Mouse (Mus musculus) adrenal gland, adult 18-20 months (tissue): ENCODE measurements around the gene Zfp872. TPM values are rescaled to one million over a fixed set of nuclear protein-coding genes. Genes with fewer than 3 reads are reported as not detected.
"Not testable (repeated sequence)": the region's sequence is repeated elsewhere in the genome, so short reads cannot be mapped to it uniquely, and the experiment has no call there.

Experiments used
- DNase-seq, 2 experiments: peaks; one replicate each; pipeline ENCODE4 v3.0.0; 2021 to 2022; ENCODE audit warnings: low spot score in 2 of 2
- long read RNA-seq, 2 experiments: library from polyadenylated mRNA; stranded (forward); transcript quantifications; one replicate each; pipeline ENCODE4 v2.0.0; 2021
- total RNA-seq, 2 experiments: library from RNA; stranded (reverse); gene quantifications; 1 replicate in 1 of 2; 2 replicates in 1 of 2; pipeline ENCODE4 v1.2.3; 2021

The Zfp872 gene
- total RNA-seq, result 1 to 10 TPM; 1.8 to 2.0 TPM
- long read RNA-seq, experiment 1, result 0 reads
- long read RNA-seq, experiment 2, result 0 reads

DNA sequence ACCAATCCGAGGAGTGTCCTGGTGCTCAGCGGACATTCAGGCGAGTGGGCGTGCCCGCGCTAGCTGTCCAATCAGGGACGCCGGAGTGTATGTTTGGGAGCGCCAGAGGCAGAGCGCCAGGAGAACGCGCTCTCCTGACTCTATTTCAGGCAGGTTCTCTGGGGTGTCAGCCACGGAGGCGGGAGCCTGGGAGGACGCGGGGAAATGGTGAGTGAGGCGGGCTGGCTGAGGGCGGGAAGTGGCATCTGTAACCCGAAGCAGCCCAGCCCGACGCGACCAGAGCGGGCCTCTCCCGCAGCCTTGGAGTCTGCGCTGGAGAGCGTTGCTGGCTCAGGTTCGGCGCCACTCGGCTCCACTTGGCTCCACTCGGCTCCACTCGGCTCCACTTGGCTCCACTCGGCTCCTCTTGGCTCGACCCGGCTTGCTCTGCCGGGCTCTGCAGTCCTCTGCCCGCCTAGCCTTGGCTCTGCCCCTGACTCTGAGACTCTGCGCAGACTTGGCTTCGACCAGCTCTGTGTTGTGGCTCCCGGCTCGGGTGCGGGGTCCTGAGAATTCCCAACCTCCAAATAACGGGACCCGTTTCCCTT lies at the start of gene Zfp872:
Gene Zfp872 (plus strand): TSS at position 66 of the 587 bp plus-strand sequence.
- peak; percentile 54 to 63 for DNase-seq

DNA sequence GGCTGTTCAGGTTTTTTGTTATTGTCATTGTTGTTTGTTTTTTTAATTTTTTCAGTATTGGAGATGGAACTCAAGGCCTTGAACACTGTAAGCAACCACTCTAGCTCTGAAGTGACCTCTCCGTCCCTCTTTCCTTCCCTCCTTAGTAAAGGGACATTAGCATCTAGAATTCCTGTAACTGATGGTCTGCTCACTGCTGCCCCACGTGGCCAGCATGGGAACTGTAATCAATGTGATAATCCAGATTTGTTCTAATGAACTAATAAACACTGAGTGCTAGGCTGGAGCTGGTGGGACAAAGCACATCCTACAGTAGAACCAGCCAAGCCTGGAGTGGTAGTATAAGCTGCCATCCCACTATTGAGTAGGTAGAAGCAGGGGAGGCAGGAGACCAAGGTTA lies 49.4 kb upstream of the Zfp872 start:
- DNase-seq, result peak in 1 of 2 experiments; percentile 51

DNA sequence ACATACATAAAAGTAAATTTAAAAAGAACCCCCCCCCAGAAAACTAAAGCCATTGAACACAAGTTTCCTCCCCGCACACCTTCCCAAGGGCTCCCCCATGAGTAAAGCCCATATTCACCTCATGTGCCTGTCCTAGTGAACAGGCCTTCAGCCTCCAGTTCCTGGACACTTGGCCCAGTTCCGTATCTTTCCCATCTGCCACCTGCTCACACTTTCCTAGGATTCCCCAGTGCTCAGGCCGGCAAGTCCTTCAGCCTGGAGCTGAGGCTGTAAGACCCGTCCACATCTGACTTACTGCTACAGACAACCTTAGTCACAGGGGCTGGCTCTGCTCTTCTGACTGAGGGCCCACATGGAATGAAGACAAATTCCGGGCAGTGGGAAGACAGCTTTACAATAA lies 48.1 kb upstream of the Zfp872 start:
- no peak for DNase-seq

DNA sequence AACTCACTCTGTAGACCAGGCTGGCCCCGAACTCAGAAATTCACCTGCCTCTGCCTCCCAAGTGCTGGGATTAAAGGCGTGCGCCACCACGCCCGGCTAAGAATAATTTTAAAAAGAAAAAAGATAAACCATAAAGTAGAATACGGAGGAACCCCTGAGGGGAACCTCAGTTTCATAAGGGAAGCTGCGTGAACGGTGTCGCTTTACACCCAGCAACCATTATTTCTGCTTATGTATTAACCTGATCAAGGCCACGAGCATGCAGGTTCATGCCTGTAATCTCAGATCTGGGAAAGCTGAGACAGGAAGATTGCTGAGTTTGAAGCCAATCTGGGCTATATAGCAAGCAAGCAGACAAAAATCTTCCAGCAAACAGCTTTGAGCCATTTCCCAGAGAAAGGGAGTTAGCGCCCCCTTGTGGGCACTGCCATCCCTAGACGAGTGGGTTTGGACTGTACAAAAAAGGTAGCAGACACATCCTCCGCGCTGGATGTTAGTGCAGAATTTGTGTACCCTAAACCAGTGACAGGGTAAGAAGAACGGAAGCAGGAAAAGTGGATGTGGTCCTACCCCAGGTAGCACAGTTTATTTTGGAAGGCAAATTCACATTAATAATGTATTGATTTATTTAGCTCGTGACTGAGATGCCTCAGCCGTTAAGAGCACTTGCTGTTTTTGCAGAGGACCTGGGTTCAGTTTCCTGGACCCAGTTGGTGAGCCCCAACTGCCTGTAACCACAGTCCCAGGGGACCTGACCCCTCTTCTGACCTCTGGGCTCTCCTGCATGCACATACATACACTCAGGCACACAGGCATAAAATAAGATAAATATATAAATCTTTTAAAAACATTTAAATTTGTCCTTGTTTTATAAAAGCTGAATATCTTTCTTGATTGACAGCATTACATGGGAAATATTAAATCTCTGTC lies 44.5 kb upstream of the Zfp872 start:
- DNase-seq, result peak; percentile 87 to 93

DNA sequence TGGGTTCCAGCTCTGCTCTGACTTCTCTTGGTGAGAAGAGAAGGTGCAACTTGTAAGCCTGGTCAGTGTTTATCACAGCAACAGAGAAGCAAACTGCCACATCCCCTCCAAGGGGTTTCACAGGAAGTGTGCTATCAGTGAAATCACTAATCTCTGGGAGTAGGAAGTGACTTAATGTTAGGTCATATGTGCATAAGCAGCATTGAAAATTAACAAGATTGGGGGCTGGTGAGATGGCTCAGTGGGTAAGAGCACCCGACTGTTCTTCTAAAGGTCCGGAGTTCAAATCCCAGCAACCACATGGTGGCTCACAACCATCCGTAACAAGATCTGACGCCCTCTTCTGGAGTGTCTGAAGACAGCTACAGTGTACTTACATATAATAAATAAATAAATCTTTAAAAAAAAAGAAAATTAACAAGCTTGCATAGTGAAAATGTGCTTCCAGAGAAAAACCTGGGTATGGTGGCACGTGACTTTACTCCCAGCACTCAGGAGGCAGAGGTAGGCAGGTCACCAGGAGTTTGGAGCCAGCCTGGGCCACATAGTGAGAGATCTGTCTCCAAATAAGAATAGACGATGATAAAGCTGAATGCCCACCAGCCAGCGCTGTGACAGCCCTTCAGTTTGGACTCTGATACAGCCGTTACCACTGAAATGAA lies 43.5 kb upstream of the Zfp872 start:
- DNase-seq, result no peak

DNA sequence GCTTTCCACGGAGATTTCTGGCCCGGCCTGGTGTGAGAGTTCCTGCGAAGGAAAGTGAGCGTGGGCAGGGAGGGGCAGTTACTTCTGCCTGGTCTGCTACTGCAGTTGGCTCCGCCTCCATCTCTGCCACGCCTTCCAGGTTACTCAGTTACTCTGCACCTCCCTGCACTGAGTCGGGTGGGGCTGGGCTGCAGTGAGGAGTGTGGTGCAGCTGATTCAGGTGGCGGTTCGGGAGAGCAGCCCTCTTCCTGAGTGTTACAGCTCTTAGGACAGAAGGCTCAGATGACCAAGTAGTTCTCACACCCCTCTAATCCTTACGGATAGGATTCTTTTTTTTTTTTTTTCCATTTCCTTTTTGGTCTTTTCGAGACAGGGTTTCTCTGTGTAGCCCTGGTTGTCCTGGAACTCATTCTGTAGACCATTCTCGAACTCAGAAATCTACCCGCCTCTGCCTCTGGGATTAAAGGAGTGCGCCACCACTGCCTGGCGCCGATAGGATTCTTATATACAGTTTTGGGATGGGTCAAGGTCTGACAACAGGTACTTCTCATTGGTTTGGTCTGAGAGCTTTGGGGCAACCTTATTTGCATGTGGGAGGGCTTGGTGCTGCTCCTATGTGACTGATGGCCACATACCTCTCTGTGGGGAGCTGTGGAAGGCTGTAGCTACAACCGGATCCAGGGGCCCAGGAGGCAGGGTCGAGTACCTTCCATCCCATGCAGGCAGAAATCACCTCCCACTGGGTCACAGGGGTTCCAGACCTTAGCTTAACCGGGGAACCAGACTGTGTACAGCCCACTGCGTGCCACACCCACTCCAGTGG lies 38.3 kb upstream of the Zfp872 start:
- no peak for DNase-seq

DNA sequence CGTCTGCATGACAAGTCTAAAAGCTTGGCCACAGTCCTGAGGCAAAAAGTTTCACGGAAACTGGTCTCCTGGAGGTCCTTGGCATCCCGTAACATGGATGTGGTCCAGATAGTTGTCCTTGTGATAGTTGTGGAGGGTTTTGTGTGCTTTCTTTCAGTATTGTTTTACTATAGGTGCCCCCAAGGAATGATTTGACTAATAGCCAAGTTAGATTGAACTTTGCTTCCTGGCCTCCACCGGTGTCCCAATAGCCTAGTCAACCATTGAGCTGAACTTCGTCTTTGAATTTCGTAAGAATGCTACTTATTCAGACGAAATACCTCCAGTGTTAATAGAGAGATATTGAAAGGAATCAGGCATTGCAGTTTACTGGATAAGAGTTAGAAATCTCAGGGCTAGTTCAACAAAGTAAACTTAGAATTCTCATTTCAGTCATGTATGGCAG lies 37.6 kb upstream of the Zfp872 start:
- DNase-seq, result not testable (repeated sequence)

DNA sequence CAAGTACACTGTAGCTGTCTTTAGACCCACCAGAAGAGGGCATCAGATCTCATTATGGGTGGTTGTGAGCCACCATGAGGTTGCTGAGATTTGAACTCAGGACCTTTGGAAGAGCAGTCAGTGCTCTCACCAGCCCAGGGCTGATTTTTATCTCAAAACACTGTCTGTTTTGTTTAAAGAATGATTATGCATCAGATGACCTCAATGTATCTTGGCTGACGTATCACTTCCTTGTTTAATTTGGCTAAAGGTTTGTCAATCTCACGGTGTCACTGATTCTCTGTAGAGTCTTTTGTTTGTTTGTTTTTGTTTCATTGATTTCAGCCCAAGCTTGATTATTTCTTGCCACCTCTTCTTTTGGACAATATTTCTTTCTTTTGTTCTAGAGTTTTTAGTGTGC lies 36.9 kb upstream of the Zfp872 start:
- no peak for DNase-seq

DNA sequence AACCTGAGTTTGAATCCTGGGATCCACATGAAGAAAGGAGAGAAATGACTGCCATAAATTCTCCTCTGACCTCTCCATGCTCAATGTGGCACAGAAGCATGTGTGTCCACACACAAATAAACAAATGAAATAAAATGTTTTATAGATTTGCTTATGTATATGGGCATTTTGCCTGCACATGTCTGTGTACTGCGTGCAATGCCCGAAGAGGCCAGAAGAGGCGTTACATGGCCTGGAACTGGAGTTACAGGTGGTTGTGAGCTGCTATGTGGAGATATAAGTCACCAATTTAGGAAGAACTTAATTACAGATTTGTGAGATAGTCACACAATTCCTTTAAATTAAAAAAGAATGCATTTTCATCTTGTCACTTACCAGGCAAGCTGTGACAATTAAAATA lies 34.1 kb upstream of the Zfp872 start:
- DNase-seq, result no peak

DNA sequence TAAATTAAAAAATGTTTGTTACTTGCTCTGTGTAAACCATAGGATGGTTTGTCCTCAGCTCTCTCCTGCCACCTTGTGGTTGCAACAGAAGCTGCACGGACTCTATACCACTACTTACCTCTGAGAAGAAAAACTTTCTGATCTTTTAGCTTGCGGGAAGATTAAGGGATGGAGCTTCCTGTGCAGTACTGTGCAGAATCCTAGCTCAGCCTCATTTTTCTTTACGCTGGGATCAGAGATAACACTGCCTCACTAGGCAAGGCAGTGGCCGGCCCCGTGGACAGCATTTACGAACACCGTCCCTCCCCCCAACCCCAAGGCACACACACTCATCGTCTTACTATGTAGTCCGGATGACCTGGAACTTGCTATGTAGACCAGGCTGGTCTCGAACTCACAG lies 32.3 kb upstream of the Zfp872 start:
- DNase-seq, result peak; percentile 60 to 66

DNA sequence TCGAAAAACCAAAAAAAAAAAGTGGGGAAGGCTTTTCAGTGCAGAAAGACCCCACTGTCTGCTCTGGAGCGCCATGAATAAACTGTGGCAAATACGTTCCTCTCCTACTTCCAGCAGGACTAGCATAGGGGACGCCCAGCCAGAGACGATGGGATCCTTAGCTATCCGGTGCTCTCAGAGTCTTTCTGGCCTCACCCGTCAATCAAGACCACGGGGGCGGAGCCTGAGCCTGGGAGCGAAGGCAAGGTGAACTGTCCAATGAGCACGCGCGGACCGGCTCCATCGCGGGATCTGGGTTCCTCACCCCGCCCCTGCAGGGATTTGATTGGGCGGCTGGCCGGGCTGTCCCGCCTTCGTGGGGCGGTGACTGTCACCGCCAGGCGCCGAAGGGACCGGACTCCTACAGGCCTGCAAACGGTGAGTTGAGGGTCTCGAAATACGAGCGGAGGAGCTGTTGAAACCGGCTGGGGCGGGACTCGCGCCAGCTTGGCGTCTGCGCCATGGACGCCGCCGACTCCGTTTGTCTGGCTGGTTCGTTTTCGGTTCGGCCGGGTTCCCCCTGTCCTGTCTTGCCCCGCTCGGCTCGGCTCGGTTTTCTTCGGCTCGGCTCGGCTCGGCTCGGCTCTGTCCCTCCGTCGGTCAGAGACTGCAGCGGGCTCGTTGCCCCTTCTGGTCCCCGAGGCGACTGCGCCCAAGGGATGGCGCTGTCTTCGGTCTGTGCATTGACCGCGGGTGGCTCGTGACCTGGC lies 31.2 kb upstream of the Zfp872 start, which contains the start of gene Pigyl:
Gene Pigyl (plus strand): TSS at position 350 of the 749 bp plus-strand sequence.
- DNase-seq, result peak; percentile 95 to 98

DNA sequence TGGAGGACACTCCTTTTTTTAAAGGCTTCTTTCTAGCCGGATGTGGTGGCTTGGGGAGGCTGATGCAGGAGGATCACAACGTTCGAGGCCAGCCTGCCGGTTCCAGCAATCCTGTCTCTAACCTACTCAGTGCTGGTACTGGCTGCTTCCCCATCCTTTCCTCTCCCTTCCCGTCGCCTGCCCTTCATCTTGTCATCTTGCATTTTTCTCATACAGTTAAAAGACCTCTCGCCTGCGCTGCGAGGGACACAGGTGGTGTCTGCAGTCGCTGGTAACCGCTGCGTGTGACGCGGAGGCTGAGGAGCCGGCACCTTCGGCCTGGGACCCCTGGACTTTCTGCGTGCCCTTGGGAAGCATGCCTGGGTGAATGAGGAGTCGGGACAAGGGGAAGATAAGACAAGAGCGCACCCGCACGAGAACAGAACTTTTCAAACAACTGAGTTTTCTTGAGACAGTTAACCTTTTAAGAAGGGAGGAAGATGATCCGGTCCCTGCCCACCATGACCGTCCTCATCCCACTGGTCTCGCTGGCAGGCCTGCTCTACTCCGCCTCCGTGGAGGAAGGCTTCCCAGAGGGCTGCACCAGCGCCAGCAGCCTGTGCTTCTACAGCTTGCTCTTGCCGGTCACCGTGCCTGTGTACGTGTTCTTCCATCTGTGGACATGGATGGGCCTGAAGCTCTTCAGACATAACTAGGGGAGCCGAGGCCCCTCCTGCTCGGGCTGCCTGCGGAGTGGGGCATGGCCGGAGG lies 30.2 kb upstream of the Zfp872 start:
- DNase-seq, result no peak

DNA sequence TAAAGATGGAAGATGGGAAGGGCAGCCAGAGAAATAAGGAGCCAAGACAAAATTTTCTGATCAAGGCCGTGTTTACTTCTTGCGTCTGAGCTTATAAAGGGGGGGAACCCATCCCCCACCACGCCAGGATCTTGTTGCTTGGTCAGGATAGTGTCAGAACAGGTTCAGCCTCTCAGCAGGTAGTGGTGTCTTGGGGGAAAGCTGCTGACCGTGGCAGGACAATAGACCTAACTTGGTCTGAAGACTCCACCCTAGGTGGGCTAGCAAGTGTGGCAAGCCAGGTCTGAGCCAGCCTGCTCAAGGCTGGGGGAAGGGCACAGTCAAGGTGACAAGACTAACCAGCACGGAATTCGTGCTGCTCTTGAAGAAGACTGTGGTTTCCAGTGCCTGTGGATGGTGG lies 26.6 kb upstream of the Zfp872 start:
- no peak for DNase-seq

DNA sequence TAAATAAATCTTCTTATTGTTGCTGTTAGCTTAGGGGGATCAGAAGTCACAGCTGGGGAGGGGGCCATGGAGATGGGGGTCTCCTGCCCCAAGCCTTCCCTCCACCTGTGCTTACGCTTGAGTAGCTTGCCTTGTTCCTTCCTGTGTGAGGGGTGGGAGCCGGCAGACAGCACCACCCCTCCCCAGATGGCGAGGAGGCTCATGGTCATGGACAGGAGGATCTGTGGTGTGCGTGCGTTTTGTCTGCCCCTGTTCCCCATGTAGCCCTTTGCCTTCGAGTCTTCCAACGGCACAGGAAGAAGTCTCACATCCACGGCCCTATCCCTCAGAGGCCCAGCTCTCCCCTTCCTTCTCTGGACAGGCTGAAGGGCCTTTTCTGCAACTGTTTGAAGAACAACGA lies 25.6 kb upstream of the Zfp872 start:
- no peak for DNase-seq

DNA sequence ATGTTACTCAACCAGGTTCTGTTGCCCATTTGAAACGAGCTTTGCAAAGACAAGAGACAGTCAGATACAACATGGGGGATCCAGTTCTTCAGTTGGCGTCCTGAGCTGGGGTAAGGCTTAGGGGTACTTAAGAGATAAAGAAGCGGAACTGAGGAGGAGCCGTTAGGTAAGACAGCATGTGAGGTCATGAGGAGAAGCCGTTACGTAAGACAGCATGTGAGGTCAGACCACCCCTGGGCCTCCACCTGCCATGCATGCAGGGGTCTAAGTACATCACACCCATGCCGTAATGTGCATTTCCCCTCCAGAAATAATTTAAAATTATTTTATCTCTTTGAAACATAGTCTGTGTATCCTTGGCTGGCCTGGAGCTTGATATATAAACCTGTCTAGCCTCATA lies 25.0 kb upstream of the Zfp872 start:
- no peak for DNase-seq

DNA sequence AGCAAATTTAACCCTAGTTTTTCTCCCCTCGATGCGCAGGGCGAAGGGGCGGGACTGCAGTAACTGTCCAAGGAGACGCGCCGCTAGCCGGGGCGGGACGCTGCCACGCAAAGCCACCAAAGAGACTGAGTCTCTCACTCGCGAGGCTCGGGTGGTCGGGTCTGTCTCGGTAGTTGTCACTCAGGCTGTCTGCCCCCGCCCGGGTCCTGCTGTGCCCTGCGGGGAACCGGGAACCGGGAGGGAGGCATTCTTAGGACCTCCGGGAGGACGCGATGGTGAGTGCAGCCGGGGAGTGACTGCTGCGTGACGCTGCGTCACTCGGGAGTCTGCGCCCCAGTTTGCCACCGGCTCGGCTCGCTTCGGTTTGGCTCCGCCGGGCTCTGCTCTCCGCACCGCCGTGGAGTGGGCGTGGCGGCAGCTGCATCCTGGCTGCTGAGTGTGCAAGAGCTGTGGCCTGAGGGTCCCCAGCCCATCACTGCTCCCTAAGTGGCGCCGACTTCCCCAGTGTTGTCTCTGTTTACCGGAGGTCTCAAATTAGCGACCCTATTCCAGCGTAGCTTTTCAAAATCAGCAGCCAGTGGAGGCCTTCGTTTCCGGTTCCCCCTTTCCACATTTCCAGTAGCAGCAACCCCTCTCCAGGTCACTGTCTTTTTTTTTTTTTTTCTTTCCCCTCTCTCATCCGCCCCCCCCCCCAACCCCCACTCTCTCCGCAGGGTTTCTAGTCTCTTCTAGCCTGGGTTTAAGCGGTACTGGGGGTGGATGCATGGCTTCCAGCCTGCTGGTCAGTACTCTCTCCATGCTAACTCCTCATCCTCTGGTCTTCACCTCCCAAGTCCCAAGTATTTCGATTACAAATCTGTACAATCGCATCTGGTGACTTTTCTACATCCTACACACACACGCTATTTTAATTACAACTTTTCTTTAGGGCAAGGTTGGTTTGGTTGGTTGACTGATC lies 22.9 kb upstream of the Zfp872 start:
- peak in 1 of 2 experiments; percentile 36 for DNase-seq

DNA sequence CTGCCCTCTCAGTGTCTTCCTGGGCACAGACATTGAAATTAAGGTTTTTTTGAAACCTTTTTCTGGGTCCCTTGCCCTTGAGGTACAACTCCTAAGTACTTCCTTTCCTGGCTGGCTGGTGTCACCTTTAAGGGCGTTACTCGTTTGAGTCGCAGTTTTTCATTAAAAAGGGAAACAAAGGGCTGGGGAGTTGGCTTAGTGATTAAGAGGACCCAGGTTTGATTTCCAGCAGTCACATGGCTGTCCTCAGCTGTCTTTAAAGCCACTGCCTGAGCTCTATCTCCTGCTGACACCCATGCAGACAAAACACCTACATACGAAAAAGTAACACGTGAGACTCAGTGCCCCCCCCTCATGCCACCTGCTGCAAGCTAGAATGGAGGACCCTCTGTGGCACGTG lies 21.9 kb upstream of the Zfp872 start:
- no peak for DNase-seq

DNA sequence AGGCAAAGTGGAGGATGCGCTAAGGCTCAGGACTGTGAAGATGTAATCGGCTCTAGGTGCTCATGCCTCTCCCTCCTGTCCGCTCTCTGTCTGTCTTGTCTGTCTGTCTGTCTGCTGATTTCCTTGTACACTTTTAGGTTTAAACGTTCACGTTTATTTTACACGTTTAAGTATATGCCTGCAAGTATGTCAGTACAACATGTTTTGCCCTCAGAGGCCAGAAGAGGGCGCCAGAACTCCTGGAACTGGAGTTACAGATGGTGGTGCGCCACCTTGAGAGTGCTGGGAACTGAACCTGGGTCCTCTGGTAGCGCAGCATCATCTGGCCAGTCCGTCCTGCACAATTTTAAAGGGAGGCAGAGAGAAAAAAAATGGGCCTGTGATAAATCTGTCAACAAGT lies 21.2 kb upstream of the Zfp872 start:
- no peak for DNase-seq
